24 mouse cellular contexts compared by ENCODE assay signal in the genomic region with DNA sequence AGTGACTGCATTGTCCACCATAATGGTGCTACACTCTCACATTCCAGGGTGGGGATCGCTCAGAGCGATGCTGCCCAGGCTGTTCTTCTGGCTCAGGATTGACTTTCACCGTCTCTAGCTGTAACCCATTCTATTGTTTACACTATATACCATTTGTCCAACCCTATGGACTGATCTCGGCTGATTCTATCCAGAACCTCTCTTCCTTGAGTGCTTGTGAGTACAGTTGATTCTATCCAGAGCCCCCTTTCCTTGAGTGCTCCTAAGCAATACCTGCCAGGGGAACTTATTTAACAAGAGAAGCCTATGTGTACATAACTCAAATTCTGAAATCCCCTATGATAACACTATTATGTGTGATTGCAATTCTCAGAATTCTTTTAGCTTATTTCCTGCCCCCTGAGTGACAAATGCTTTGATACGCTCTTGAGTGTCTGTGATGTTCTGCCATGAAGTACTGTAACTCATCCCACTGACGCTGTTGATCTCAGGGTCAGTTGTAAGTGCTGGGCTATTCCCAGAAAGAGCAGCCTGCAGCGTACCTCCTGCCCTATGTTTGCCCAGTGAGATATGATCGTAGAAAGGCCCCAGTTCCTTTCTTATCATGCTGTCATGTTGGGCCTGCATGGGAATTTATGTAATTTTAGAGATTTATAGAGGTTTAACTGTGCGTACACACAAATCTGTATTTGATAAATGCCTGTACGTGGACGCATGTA. TPM values are rescaled to one million over a fixed set of nuclear protein-coding genes. Genes with fewer than 3 reads are reported as not detected.
A peak's percentile ranks its signal among the peaks of the same experiment; 100 is the strongest.
DNase-seq lines count a peak whose midpoint lies in the region; ATAC-seq and TF ChIP-seq lines count a peak whose summit lies in the region.
"Had no signal": no experiment of that assay in that cellular context is flagged by ENCODE, and none has a peak within 500 bp of the region (broad histone marks: within the 10 kb centered on the region; RNA-seq: fewer than 3 reads in every experiment).

No protein-coding gene starts in this region.

- ATAC-seq in lung, embryonic 14.5 days (ENCODE audit: insufficient read depth), result 0 out of 2 replicates have a peak, but pooled peaks have one; percentile 35
- ATAC-seq in stomach, embryonic 14.5 days (ENCODE audit: insufficient number of reproducible peaks, insufficient read depth, low FRiP score, low read depth), result peak; percentile 88; the same call in 1 of the 2 replicates
- ATAC-seq: forebrain, embryonic 14.5 days; inflammation-experienced regulatory T-cells, adult 6 months; liver, postnatal 0 days; midbrain, embryonic 13.5 days had no signal

- H3K4me3 ChIP-seq in lung, embryonic 14.5 days (ENCODE audit: low read depth, low read length), result no peak overlapping the region
- H3K4me3 ChIP-seq in stomach, embryonic 14.5 days (ENCODE audit: low read depth, low read length), result no peak overlapping the region
- H3K4me3 ChIP-seq: embryonic facial prominence, embryonic 15.5 days; heart, embryonic 15.5 days; hindbrain, embryonic 13.5 days; layer of hippocampus, adult 2 months; limb, embryonic 12.5 days; midbrain, embryonic 13.5 days had no signal

- H3K36me3 ChIP-seq in lung, embryonic 14.5 days (ENCODE audit: insufficient read depth), result no peaks in the 10 kb centered on the region
- H3K36me3 ChIP-seq in stomach, embryonic 14.5 days (ENCODE audit: control insufficient read depth, insufficient read depth, low read length), result no peaks in the 10 kb centered on the region
- H3K36me3 ChIP-seq: embryonic facial prominence, embryonic 15.5 days; heart, embryonic 15.5 days; hindbrain, embryonic 13.5 days; limb, embryonic 12.5 days; midbrain, embryonic 13.5 days had no signal

- no peaks in the 10 kb centered on the region for H3K9me3 ChIP-seq in lung, embryonic 14.5 days (ENCODE audit: low read depth, low read length)
- no peaks in the 10 kb centered on the region for H3K9me3 ChIP-seq in stomach, embryonic 14.5 days (ENCODE audit: control insufficient read depth, low read depth, low read length)
- H3K9me3 ChIP-seq: embryonic facial prominence, embryonic 15.5 days; heart, embryonic 15.5 days; hindbrain, embryonic 13.5 days; limb, embryonic 12.5 days; midbrain, embryonic 13.5 days had no signal

- WGBS in lung, embryonic 14.5 days, result 47% methylated on average over 11 of the region's 11 CpGs
- 31% methylated on average over 11 of the region's 11 CpGs for WGBS in stomach, embryonic 14.5 days

- H3K27me3 ChIP-seq in lung, embryonic 14.5 days (ENCODE audit: insufficient read depth, low read length), result no peaks in the 10 kb centered on the region
- no peaks in the 10 kb centered on the region for H3K27me3 ChIP-seq in stomach, embryonic 14.5 days (ENCODE audit: control insufficient read depth, insufficient read depth, low read length)
- H3K27me3 ChIP-seq: embryonic facial prominence, embryonic 15.5 days; heart, embryonic 15.5 days; hindbrain, embryonic 13.5 days; limb, embryonic 12.5 days; midbrain, embryonic 13.5 days had no signal

- H3K4me2 ChIP-seq in lung, embryonic 14.5 days, result no peak overlapping the region
- no peak overlapping the region for H3K4me2 ChIP-seq in stomach, embryonic 14.5 days (replicated peaks; ENCODE audit: low read depth, low read length)
- H3K4me2 ChIP-seq: embryonic facial prominence, embryonic 15.5 days; heart, embryonic 15.5 days; hindbrain, embryonic 13.5 days; limb, embryonic 12.5 days; liver, embryonic 11.5 days; midbrain, embryonic 13.5 days had no signal

- H3K4me1 ChIP-seq in lung, embryonic 14.5 days (ENCODE audit: insufficient read depth), result peaks cover 9% of the 10 kb centered on the region; the same call in 1 of the 2 replicates
- 0 out of 2 replicates have a peak, but pooled peaks cover 8% of the 10 kb centered on the region for H3K4me1 ChIP-seq in stomach, embryonic 14.5 days (ENCODE audit: control insufficient read depth, insufficient read depth, low read length)
- H3K4me1 ChIP-seq: hindbrain, embryonic 13.5 days; midbrain, embryonic 13.5 days had no signal

- no peak for TF ChIP-seq CTCF in lung, embryonic 14.5 days (IDR thresholded peaks at IDR 0.05; ENCODE audit: low read depth)

- H3K9ac ChIP-seq in lung, embryonic 14.5 days, result no peak overlapping the region
- no peak overlapping the region for H3K9ac ChIP-seq in stomach, embryonic 14.5 days (replicated peaks; ENCODE audit: low read depth, low read length)
- H3K9ac ChIP-seq: embryonic facial prominence, embryonic 15.5 days; heart, embryonic 15.5 days; hindbrain, embryonic 13.5 days; limb, embryonic 12.5 days; liver, postnatal 0 days; midbrain, embryonic 13.5 days had no signal

- DNase-seq in adrenal gland, adult 2 months, result peak; percentile 35
- no peak for DNase-seq in adrenal gland, adult 18-20 months (ENCODE audit: low spot score in 2 of 2)
- no peak for DNase-seq in lung, embryonic 14.5 days
- DNase-seq in lung, postnatal 4 days, result no peak
- DNase-seq in adrenal gland, postnatal 14 days, result peak; percentile 57
- no peak for DNase-seq in right cerebral cortex, postnatal 25 days
- no peak for DNase-seq in frontal cortex, postnatal 14 days (ENCODE audit: low spot score in 2 of 2)
- DNase-seq: cerebellum, adult 11 months; cerebellum, postnatal 14 days; gastrocnemius, postnatal 14 days; heart, postnatal 36 days; kidney, postnatal 25 days; liver, postnatal 0 days; thymus, postnatal 25 days had no signal

- 0 out of 2 replicates have a peak overlapping the region, but pooled peaks have one; percentile 25 for H3K27ac ChIP-seq in lung, embryonic 14.5 days (ENCODE audit: low read depth)
- no peak overlapping the region; the same call in 1 of the 2 replicates for H3K27ac ChIP-seq in stomach, embryonic 14.5 days (ENCODE audit: low read length)
- H3K27ac ChIP-seq: embryonic facial prominence, embryonic 15.5 days; heart, embryonic 15.5 days; hindbrain, embryonic 13.5 days; layer of hippocampus, adult 2 months; limb, embryonic 12.5 days; midbrain, embryonic 13.5 days had no signal

RNA-seq across cellular contexts. Expression of a gene that starts 27.4 kb away (rescaled TPM):
- 10 to 100 TPM; 50.2 to 60.6 TPM for total RNA-seq in adrenal gland, adult 2 months (2021)
- 9.1 and 9.9 TPM in 2 replicates for polyA plus RNA-seq in adrenal gland, adult 2 months (2012; rRNA removed)
- 10 to 100 TPM; 48.6 to 58.7 TPM for total RNA-seq in adrenal gland, adult 18-20 months (2021)
- 66.2 and 71.3 TPM in 2 replicates for polyA plus RNA-seq in lung, embryonic 14.5 days (2014; fragmentation: Nextera tagmentation; extraction: Ambion mirVana)
- total RNA-seq in adrenal gland, postnatal 14 days (2021), result 82.6 and 83.4 TPM in 2 replicates
- polyA plus RNA-seq in stomach, embryonic 14.5 days (2014; fragmentation: Nextera tagmentation; extraction: Ambion mirVana), result 59.9 and 63.4 TPM in 2 replicates

Comparison
In these comparisons a context has a peak if more than half of its experiments do, and no peak if none do; other contexts are left out.
1. DNase-seq: peak in adrenal gland, adult 2 months (single experiment) and adrenal gland, postnatal 14 days (single experiment); none in adrenal gland, adult 18-20 months (0 of 2), lung, embryonic 14.5 days (single experiment), lung, postnatal 4 days (0 of 2), right cerebral cortex, postnatal 25 days (single experiment) and frontal cortex, postnatal 14 days (0 of 2).